Mouse (Mus musculus) megakaryocyte progenitor cell, adult 5-6 weeks (primary cell): ENCODE results near the gene Olfr250. TPM values are rescaled to one million over a fixed set of nuclear protein-coding genes. Genes with fewer than 3 reads are reported as not detected.
"Not testable (repeated sequence)": the region's sequence is repeated elsewhere in the genome, so short reads cannot be mapped to it uniquely, and the experiment has no call there.

Experiments
- ATAC-seq: replicated peaks from 2 replicates; pipeline ENCODE4 v1.8.0; 2016; ENCODE audit warnings: mild to moderate bottlenecking, moderate TSS enrichment, inconsistent platforms; ENCODE audit not compliant: poor library complexity
- total RNA-seq, 2 experiments: library from RNA; stranded (forward) in 1 of 2; stranded (reverse) in 1 of 2; fragments of 157-497, 149-512 nt in 1 of 2; fragments of 200-1000 nt in 1 of 2; gene quantifications; 2 replicates each; pipeline versions ENCODE4 v1.2.3 to v1.2.4; 2015 to 2017

Gene Olfr250
- total RNA-seq (2015) (not detected in 2 replicates), total RNA-seq (2017) (not detected in 2 replicates)

- ATAC-seq: no peak
These were observed at the start of gene Olfr250 for GRCm38 (mm10) chr9:38366596-38366995. Gene Olfr250 (plus strand): TSS chr9:38366896.

- ATAC-seq: no peak
These were observed 37.9 kb upstream of the Olfr250 start, which contains the start of gene Olfr25 for GRCm38 (mm10) chr9:38328760-38329159. Gene Olfr25 (plus strand): TSS chr9:38329060.

GRCm38 (mm10) chr9:38348111-38348510 lies 18.6 kb upstream of the Olfr250 start, which contains the start of gene Olfr898:
Gene Olfr898 (plus strand): TSS chr9:38348411.
- no peak for ATAC-seq

- no peak for ATAC-seq
These were observed 10.1 kb downstream of the Olfr250 start, which contains the start of gene Olfr251 for GRCm38 (mm10) chr9:38376786-38377185. Gene Olfr251 (plus strand): TSS chr9:38377086.

GRCm38 (mm10) chr9:38401398-38401797 lies 34.7 kb downstream of the Olfr250 start, which contains the start of gene Olfr147:
Gene Olfr147 (plus strand): TSS chr9:38401698.
- ATAC-seq: no peak

GRCm38 (mm10) chr9:38407502-38407901 lies 40.8 kb downstream of the Olfr250 start:
- ATAC-seq: not testable (repeated sequence)

- ATAC-seq: not testable (repeated sequence)
These were observed 46.8 kb downstream of the Olfr250 start for GRCm38 (mm10) chr9:38413502-38413901.

Other genes with a start within 250 kb of the Olfr250 start
- not detected in 2 replicates for gene Olfr890, start 224.4 kb upstream of the Olfr250 start, total RNA-seq (2015)
- not detected in 2 replicates for gene Olfr890, start 224.4 kb upstream of the Olfr250 start, total RNA-seq (2017)
- not detected in 2 replicates for gene Olfr891, start 186.1 kb upstream of the Olfr250 start, total RNA-seq (2015)
- gene Olfr891, start 186.1 kb upstream of the Olfr250 start, total RNA-seq (2017): not detected in 2 replicates
- gene Olfr893, start 158.5 kb upstream of the Olfr250 start, total RNA-seq (2015): not detected in 2 replicates
- not detected in 2 replicates for gene Olfr893, start 158.5 kb upstream of the Olfr250 start, total RNA-seq (2017)
- not detected in 2 replicates for gene Olfr894, start 148.8 kb upstream of the Olfr250 start, total RNA-seq (2015)
- not detected in 2 replicates for gene Olfr894, start 148.8 kb upstream of the Olfr250 start, total RNA-seq (2017)
- not detected in 2 replicates for gene Olfr143, start 114.1 kb upstream of the Olfr250 start, total RNA-seq (2015)
- not detected in 2 replicates for gene Olfr143, start 114.1 kb upstream of the Olfr250 start, total RNA-seq (2017)
- gene Olfr895, start 99.0 kb upstream of the Olfr250 start, total RNA-seq (2015): not detected in 2 replicates
- gene Olfr895, start 99.0 kb upstream of the Olfr250 start, total RNA-seq (2017): not detected in 2 replicates
- not detected in 2 replicates for gene Olfr896-ps1, start 75.8 kb upstream of the Olfr250 start, total RNA-seq (2015)
- gene Olfr896-ps1, start 75.8 kb upstream of the Olfr250 start, total RNA-seq (2017): not detected in 2 replicates
- gene Olfr25, start 37.8 kb upstream of the Olfr250 start, total RNA-seq (2015): not detected in 2 replicates
- gene Olfr25, start 37.8 kb upstream of the Olfr250 start, total RNA-seq (2017): not detected in 2 replicates
- gene Olfr898, start 18.5 kb upstream of the Olfr250 start, total RNA-seq (2015): not detected in 2 replicates
- not detected in 2 replicates for gene Olfr898, start 18.5 kb upstream of the Olfr250 start, total RNA-seq (2017)
- not detected in 2 replicates for gene Olfr251, start 10.2 kb downstream of the Olfr250 start, total RNA-seq (2015)
- gene Olfr251, start 10.2 kb downstream of the Olfr250 start, total RNA-seq (2017): not detected in 2 replicates
- not detected in 2 replicates for gene Olfr147, start 34.8 kb downstream of the Olfr250 start, total RNA-seq (2015)
- gene Olfr147, start 34.8 kb downstream of the Olfr250 start, total RNA-seq (2017): not detected in 2 replicates
- not detected in 2 replicates for gene Olfr901, start 62.6 kb downstream of the Olfr250 start, total RNA-seq (2015)
- not detected in 2 replicates for gene Olfr901, start 62.6 kb downstream of the Olfr250 start, total RNA-seq (2017)
- gene Olfr902, start 80.8 kb downstream of the Olfr250 start, total RNA-seq (2015): not detected in 2 replicates
- not detected in 2 replicates for gene Olfr902, start 80.8 kb downstream of the Olfr250 start, total RNA-seq (2017)
- not detected in 2 replicates for gene Olfr904, start 96.2 kb downstream of the Olfr250 start, total RNA-seq (2015)
- gene Olfr904, start 96.2 kb downstream of the Olfr250 start, total RNA-seq (2017): not detected in 2 replicates
- gene Olfr905, start 104.2 kb downstream of the Olfr250 start, total RNA-seq (2015): not detected in 2 replicates
- gene Olfr905, start 104.2 kb downstream of the Olfr250 start, total RNA-seq (2017): not detected in 2 replicates
- not detected in 2 replicates for gene Olfr906, start 120.2 kb downstream of the Olfr250 start, total RNA-seq (2015)
- gene Olfr906, start 120.2 kb downstream of the Olfr250 start, total RNA-seq (2017): not detected in 2 replicates
- not detected in 2 replicates for gene Olfr907, start 128.9 kb downstream of the Olfr250 start, total RNA-seq (2015)
- gene Olfr907, start 128.9 kb downstream of the Olfr250 start, total RNA-seq (2017): not detected in 2 replicates
- not detected in 2 replicates for gene Olfr911-ps1, start 154.7 kb downstream of the Olfr250 start, total RNA-seq (2015)
- not detected in 2 replicates for gene Olfr911-ps1, start 154.7 kb downstream of the Olfr250 start, total RNA-seq (2017)
- not detected in 2 replicates for gene Olfr910, start 171.0 kb downstream of the Olfr250 start, total RNA-seq (2015)
- not detected in 2 replicates for gene Olfr910, start 171.0 kb downstream of the Olfr250 start, total RNA-seq (2017)
- gene Olfr912, start 213.3 kb downstream of the Olfr250 start, total RNA-seq (2015): not detected in 2 replicates
- gene Olfr912, start 213.3 kb downstream of the Olfr250 start, total RNA-seq (2017): not detected in 2 replicates
- not detected in 2 replicates for gene Olfr913, start 225.9 kb downstream of the Olfr250 start, total RNA-seq (2015)
- gene Olfr913, start 225.9 kb downstream of the Olfr250 start, total RNA-seq (2017): not detected in 2 replicates
- not detected in 2 replicates for gene Olfr914, start 238.2 kb downstream of the Olfr250 start, total RNA-seq (2015)
- not detected in 2 replicates for gene Olfr914, start 238.2 kb downstream of the Olfr250 start, total RNA-seq (2017)